Mouse (Mus musculus) adrenal gland, postnatal 10 days (tissue): Measurements from ENCODE around the gene Kifc5b. TPM values are rescaled to one million over a fixed set of nuclear protein-coding genes. Genes with fewer than 3 reads are reported as not detected.
"Not testable (repeated sequence)": the region's sequence is repeated elsewhere in the genome, so short reads cannot be mapped to it uniquely, and the experiment has no call there.

Experiments used
- DNase-seq: peaks from one replicate; pipeline ENCODE4 v3.0.0; 2021; ENCODE audit warnings: mixed read lengths
- long read RNA-seq, 2 experiments: library from polyadenylated mRNA; stranded (forward); transcript quantifications; one replicate each; pipeline ENCODE4 v2.0.0; 2021
- total RNA-seq, 2 experiments: library from RNA; stranded (reverse); gene quantifications; 2 replicates each; pipeline ENCODE4 v1.2.3; 2021

The Kifc5b gene
- total RNA-seq = 1 to 10 TPM; 4.5 to 6.2 TPM
- long read RNA-seq, experiment 1, partial matches to known transcripts = 0 of 1 reads
- long read RNA-seq, experiment 1, other reads (novel, unspliced or antisense) = 1 of 1 reads
- long read RNA-seq, experiment 2, partial matches to known transcripts = 0 of 3 reads
- long read RNA-seq, experiment 2, other reads (novel, unspliced or antisense) = 3 of 3 reads

- DNase-seq = peak; percentile 99
Observed at GRCm38 (mm10) chr17:26916711-26917482, at the start of gene Kifc5b. Gene Kifc5b, plus strand, starts transcription at chr17:26917091.

DNA sequence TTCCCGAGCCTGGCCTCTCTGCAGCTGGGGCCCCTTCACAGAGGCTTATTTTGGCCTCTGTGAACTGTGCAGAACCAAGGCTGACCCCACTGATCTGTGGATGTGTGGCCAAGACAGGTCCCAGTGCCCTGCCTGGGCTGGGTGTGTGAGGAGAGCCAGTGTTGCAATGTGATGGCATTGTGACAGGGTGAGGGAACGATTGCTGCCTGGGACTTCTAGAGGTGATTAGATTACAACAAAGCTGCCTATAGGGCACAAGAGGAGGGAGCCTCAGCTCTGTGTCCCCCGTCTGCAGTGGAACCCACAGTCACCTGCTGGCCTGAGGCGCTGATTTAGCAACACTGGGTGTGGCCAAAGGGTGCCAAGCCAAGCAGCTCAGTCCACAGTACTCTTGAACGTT, 48.1 kb upstream of the Kifc5b start:
- peak; percentile 45 for DNase-seq

DNA sequence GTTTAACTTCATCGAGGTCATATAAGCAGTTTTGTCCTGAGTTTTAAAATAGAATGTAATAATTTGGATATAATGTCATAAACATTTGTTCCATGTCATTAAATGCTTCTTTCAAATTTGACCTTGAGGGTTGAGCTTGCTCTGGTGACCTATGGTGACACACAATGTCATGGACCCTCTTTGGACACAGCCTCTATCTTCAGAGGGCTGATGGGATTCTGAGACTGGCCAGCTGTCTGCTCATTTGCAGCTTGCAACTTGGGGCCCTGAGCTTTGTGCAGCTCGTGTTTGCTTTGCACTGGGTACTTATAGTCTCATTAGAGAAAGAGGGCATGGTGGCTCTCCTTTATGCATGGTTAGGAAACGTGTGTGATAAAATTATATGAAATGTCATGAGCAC, 44.0 kb upstream of the Kifc5b start:
- DNase-seq = no peak

DNA sequence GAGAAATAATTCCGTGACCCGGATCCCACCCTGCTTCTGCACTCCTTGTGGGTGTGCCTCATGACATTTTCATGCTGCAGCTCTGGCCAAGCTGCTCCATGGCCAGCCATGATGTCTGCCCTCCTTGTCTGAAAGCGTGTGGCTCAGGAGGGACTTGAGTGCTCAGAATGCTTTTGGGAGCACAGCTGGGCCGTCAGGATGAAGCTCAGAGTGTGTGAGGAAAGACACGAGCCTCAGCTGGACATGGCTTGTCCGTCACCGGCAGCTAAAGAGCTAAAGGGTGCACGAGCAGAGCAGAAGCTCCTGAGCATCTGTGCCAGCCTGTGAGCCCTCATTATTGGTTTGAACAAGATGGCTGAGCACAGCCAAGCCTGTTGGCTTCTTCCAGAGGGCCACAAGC, 43.4 kb upstream of the Kifc5b start:
- no peak for DNase-seq

- no peak for DNase-seq
Observed at GRCm38 (mm10) chr17:26874542-26874941, 42.3 kb upstream of the Kifc5b start.

GRCm38 (mm10) chr17:26877927-26878326, 39.0 kb upstream of the Kifc5b start:
- DNase-seq = no peak

DNA sequence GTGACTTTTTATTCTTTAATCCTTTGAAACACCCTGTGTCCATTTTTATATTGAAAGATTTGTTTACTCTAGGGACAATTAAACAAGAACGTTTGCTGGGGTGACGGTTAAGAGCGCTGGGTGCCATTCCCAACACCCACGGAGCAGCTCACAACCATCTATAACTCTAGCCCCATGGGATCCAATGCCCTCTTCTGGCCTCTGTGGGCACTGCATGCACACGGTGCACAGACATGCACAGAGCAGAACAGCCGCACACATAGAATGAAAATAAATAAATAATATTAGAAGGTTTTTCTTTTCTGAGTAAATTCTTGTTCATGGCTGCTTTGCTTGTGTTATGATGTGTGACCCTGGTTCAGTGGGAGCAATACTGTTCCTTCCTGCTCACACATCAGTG, 37.7 kb upstream of the Kifc5b start:
- DNase-seq = no peak

- no peak for DNase-seq
Observed at GRCm38 (mm10) chr17:26882706-26883105, 34.2 kb upstream of the Kifc5b start.

- no peak for DNase-seq
Observed at GRCm38 (mm10) chr17:26883585-26883984, 33.3 kb upstream of the Kifc5b start.

GRCm38 (mm10) chr17:26884995-26885926, 31.6 kb upstream of the Kifc5b start:
- DNase-seq = peak; percentile 92

DNA sequence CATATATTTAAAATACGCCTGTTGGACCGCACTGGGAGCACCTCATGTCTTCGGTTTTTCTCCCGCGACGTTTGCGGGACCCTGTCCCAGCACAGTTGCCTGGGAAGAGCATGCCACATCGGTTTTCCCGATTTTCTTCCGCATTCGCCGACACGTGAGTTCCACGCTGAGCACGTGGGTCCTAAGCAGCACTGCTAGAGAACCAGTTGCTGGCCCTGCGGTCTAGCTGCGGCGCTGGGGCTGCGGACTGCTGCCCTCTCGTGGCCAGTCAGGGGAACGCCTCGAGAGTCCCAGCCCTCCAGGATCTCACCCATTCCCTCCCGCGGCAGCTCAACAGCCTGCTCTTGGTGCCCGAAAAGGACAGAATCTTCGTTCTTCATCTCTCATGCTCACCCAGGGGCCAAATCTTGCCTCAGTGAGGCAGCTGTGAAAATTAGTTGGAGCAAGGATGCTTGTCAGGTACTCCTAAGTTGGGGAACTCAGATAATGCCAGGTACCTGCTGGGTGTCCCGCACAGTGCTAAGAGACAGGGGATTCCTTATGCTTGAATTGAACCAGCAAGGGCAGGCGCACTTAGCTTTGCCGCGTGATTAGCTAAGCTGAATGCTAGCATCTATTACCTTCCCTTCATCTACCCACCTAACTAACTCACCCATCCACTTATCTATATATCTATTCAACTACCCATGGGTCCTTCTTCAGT, 30.7 kb upstream of the Kifc5b start:
- peak; percentile 92 for DNase-seq

DNA sequence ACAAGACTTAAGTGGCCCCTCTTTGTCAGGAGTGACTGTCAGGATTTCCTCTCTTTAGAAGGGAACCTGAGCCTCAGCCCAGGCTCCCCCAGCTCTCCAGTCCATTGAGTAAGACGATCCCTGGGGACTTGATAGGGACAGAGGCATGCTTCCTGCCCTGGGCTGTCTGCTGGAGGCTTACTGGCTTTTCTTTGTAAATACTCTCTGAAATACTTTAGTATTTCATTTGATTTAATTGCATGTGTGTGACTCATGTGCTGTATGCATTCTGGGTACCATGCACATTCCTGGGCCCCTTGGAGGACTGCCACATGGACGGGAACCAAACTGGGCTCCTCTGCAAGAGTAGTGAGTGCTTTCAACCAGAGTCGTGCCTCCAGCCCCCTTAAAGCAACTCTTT, 29.0 kb upstream of the Kifc5b start:
- peak; percentile 62 for DNase-seq

GRCm38 (mm10) chr17:26892635-26893375, 24.1 kb upstream of the Kifc5b start:
- DNase-seq = no peak

GRCm38 (mm10) chr17:26893492-26893891, 23.4 kb upstream of the Kifc5b start:
- no peak for DNase-seq

GRCm38 (mm10) chr17:26894342-26894741, 22.5 kb upstream of the Kifc5b start:
- DNase-seq = no peak

DNA sequence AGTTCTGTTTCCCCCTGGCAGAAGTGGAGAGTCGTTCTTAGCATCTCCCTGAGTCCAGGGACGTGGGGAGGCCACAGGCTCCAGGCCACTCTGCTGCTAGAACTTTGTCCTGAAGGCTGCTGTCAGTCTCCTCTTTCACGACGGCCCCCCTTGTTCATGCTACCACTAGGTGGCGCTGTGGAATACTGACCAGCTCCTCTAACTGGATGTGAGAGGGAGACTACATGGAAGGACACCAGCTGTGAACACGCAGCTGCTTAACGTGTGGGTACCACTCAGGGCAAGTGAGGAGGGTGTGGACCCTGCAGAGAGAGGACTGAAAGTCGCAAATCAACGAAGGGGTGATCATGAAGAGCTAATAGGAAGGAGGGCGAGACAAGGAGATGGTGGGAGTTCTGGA, 21.3 kb upstream of the Kifc5b start:
- peak; percentile 82 for DNase-seq

DNA sequence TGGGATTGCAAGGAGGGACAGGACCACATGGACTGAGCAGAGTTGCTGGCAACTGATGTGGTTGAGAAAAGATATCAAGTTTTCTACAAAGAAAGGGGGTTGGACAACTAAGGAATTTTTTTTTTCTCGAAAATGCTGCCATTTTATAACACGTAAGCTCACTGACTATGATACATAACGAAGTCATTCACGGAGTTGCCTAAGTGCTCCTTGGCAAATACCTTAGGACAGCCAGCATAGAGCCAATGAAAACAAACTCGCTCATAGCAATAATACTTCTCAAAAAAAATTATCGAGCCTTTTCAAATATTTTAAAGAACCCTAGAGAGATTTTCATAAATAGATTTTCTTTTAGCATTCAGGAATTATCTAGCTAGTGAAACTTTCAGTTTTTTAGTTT, 16.0 kb upstream of the Kifc5b start:
- no peak for DNase-seq

- DNase-seq = no peak
Observed at GRCm38 (mm10) chr17:26904320-26904719, 12.6 kb upstream of the Kifc5b start.

DNA sequence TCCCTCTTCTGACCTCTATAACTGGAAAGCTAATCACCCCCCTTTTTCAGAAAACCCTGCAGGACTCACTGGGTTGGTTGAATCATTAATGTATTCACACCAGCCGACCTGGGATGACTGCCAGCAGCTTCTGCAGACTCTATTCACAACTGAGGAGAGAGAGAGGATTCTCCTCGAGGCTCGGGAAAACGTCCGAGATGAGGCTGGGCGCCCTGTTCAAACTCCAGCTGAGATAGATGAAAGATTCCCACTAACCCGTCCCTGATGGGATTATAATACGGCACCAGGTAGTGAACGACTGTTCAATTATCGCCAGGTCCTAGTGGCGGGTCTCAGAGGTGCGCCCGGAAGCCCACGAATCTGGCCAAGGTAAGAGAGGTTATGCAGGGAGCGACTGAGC, 9.4 kb upstream of the Kifc5b start:
- not testable (repeated sequence) for DNase-seq

- no peak for DNase-seq
Observed at GRCm38 (mm10) chr17:26915248-26915647, 1.6 kb upstream of the Kifc5b start.

- DNase-seq = not testable (repeated sequence)
Observed at GRCm38 (mm10) chr17:26917560-26917959, 669 bp downstream of the Kifc5b start.

DNA sequence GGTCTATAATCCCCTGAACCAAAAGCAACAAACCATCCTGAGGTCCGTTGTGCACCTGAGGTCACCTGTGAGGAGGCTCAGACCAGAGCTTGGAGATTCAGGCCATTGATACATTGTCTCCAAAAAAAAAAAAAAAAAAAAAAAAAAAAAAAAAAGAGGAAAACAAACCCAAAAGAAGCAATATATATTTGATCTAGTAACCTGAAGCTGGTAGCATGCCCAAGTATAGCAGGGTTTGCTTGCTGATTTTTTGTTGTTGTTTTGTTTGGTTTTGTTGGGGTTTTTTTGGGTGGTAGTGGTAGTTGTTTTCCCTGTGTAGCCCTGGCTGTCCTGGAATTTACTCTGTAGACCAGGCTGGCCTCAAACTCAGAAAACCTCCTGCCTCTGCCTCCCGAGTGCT, 1.5 kb downstream of the Kifc5b start:
- DNase-seq = no peak
